Mouse (Mus musculus) hindbrain, embryonic 15.5 days (tissue): ENCODE data around the gene Lmo7. TPM values are rescaled to one million over a fixed set of nuclear protein-coding genes. Genes with fewer than 3 reads are reported as not detected.

Source experiments
- ATAC-seq: fragments of 200-750 bp; cut with Nextera tagmentation; 2 replicates; pipeline ENCODE4 v1.8.0; 2017; ENCODE audit warnings: low read depth, moderate number of reproducible peaks, moderate TSS enrichment; ENCODE audit not compliant: low FRiP score
- H3K27ac ChIP-seq: fragments of 300-500 bp; sonication (generic); replicated peaks from 2 replicates; pipeline ENCODE4 v1.5.1; 2015; ENCODE audit warnings: mild to moderate bottlenecking, inconsistent platforms
- H3K27me3 ChIP-seq: fragments of 300-500 bp; sonication (generic); 2 replicates; pipeline ENCODE4 v1.6.1; 2015; ENCODE audit warnings: control low read depth, inconsistent platforms
- H3K36me3 ChIP-seq: fragments of 300-500 bp; sonication (generic); 2 replicates; pipeline ENCODE4 v1.6.1; 2015; ENCODE audit warnings: control low read depth, inconsistent platforms
- H3K4me1 ChIP-seq: fragments of 300-500 bp; sonication (generic); replicated peaks from 2 replicates; pipeline ENCODE4 v1.6.1; 2015; ENCODE audit warnings: control low read depth, inconsistent platforms
- H3K4me2 ChIP-seq: fragments of 300-500 bp; sonication (generic); 2 replicates; pipeline ENCODE4 v1.6.1; 2015; ENCODE audit warnings: moderate library complexity, mild to moderate bottlenecking, inconsistent platforms
- H3K4me3 ChIP-seq: fragments of 300-500 bp; sonication (generic); 2 replicates; pipeline ENCODE4 v1.5.1; 2015; ENCODE audit warnings: mild to moderate bottlenecking, inconsistent platforms
- H3K9ac ChIP-seq: fragments of 300-500 bp; sonication (generic); 2 replicates; pipeline ENCODE4 v1.6.1; 2015; ENCODE audit warnings: inconsistent platforms
- H3K9me3 ChIP-seq: fragments of 300-500 bp; sonication (generic); 2 replicates; pipeline ENCODE4 v1.6.1; 2016; ENCODE audit warnings: control low read depth, inconsistent platforms
- WGBS: fragments of 180-500 bp; shearing (Covaris S2); methylation state at CpG from one replicate; pipeline ENCODE4 v1.1.7; 2015; 5-methylcytosine and 5-hydroxymethylcytosine counted together
- polyA plus RNA-seq: library from polyadenylated mRNA; unstranded; fragments of >200 nt; fragmentation: Nextera tagmentation; extraction: Ambion mirVana; gene quantifications from 2 replicates; pipeline ENCODE4 v1.2.1, GENCODE M21; 2015

Gene Lmo7
- polyA plus RNA-seq, 1 experiment from 2014 or later = 1.7 TPM

GRCm38 (mm10) chr14:101867071-101867733, 137.4 kb downstream of the Lmo7 start:
- WGBS = 44% methylated on average over 10 of the region's 10 CpGs
- ATAC-seq = no peak
- no peaks in the 10 kb centered on the region for H3K4me1 ChIP-seq
- H3K27me3 ChIP-seq = no peaks in the 10 kb centered on the region
- no peak overlapping the region for H3K27ac ChIP-seq
- H3K4me2 ChIP-seq = no peak overlapping the region
- H3K4me3 ChIP-seq = no peak overlapping the region
- H3K36me3 ChIP-seq = no peaks in the 10 kb centered on the region
- no peaks in the 10 kb centered on the region for H3K9me3 ChIP-seq
- H3K9ac ChIP-seq = no peak overlapping the region

DNA sequence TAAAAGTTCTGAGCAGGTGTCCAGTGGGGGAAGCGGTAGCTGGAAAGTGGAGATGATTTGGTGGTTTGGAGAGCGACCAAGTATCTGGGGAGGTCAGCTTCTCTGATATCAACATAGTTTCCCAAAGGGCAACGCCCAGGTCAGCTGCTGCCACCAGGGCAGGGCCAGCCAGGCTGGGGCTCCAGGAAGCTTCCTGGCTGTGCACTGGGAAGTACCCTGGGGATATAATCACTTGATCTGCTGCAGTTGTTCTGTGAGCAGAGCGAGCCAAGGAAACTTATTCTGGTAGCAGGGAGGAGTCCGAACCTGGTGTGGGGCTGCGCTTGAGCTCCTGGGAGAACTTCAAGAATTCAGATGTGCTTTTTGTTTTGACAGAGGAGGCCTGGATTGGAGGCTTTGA, 139.4 kb downstream of the Lmo7 start:
- H3K4me1 ChIP-seq = no peaks in the 10 kb centered on the region
- no peak for ATAC-seq
- no peak overlapping the region for H3K4me3 ChIP-seq
- no peaks in the 10 kb centered on the region for H3K36me3 ChIP-seq
- no peaks in the 10 kb centered on the region for H3K9me3 ChIP-seq
- H3K27ac ChIP-seq = no peak overlapping the region
- no peaks in the 10 kb centered on the region for H3K27me3 ChIP-seq
- 86% methylated on average over 6 of the region's 6 CpGs for WGBS
- no peak overlapping the region for H3K9ac ChIP-seq
- no peak overlapping the region for H3K4me2 ChIP-seq

DNA sequence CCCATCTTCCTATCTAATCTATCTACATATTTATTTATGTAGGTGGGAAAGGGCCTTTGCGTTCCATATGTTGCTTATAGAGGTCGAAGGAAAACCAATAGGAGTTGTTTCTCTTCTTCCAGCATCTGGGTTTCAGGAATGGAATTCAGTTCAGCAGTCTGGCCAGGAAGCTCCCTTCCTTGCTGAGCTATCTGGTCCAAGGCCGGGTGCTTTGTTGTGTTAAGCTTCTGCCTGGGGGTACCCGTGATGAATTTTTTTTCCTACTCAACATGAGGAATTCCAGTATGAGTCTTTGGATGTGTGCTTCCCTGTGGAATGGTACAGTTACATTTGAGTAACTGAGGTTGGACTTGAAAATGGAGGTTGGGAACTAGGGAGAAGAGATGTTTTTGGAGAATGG, 139.9 kb downstream of the Lmo7 start:
- Histone ChIP-seq H3K9ac (no peak overlapping the region), H3K27ac (no peak overlapping the region), H3K4me3 (no peak overlapping the region), H3K4me2 (no peak overlapping the region), H3K27me3 (no peaks in the 10 kb centered on the region), H3K9me3 (no peaks in the 10 kb centered on the region), H3K4me1 (no peaks in the 10 kb centered on the region), H3K36me3 (no peaks in the 10 kb centered on the region)
- 67% methylated on average over 4 of the region's 4 CpGs for WGBS
- no peak for ATAC-seq

- no peaks in the 10 kb centered on the region for H3K9me3 ChIP-seq
- H3K27ac ChIP-seq = no peak overlapping the region
- no peak overlapping the region for H3K4me2 ChIP-seq
- no peaks in the 10 kb centered on the region for H3K27me3 ChIP-seq
- no peak for ATAC-seq
- H3K36me3 ChIP-seq = no peaks in the 10 kb centered on the region
- 79% methylated on average over 9 of the region's 9 CpGs for WGBS
- no peak overlapping the region for H3K9ac ChIP-seq
- H3K4me3 ChIP-seq = no peak overlapping the region
- no peaks in the 10 kb centered on the region for H3K4me1 ChIP-seq
Measured at GRCm38 (mm10) chr14:101870171-101870902, 140.6 kb downstream of the Lmo7 start.

DNA sequence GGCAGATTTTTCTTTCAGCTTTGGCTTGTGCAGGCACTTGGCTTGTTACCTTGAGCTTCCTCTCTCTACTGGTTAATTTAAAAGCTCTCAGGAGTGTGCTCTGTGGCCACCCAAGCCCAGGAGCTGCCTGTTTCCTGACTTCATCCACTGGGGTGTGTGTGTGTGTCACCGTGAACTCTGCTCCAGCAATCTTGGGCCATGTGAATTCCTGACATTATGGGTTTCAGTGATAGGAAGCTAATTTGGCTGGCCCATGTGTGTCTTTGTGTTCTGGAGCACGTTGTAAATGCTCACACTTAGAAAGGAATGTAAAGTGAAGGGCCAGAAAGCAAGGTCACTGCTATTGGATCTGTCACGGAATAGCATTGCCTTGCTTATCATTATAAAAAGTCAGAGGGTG, 143.1 kb downstream of the Lmo7 start:
- H3K4me2 ChIP-seq = no peak overlapping the region
- ATAC-seq = no peak
- WGBS = 84% methylated on average over 3 of the region's 3 CpGs
- no peaks in the 10 kb centered on the region for H3K4me1 ChIP-seq
- H3K36me3 ChIP-seq = no peaks in the 10 kb centered on the region
- H3K27me3 ChIP-seq = no peaks in the 10 kb centered on the region
- no peaks in the 10 kb centered on the region for H3K9me3 ChIP-seq
- H3K4me3 ChIP-seq = no peak overlapping the region
- no peak overlapping the region for H3K27ac ChIP-seq
- no peak overlapping the region for H3K9ac ChIP-seq

- H3K9ac ChIP-seq = no peak overlapping the region
- no peak overlapping the region for H3K4me2 ChIP-seq
- H3K4me1 ChIP-seq = no peaks in the 10 kb centered on the region
- H3K27me3 ChIP-seq = no peaks in the 10 kb centered on the region
- no peaks in the 10 kb centered on the region for H3K9me3 ChIP-seq
- WGBS = 83% methylated on average over 8 of the region's 8 CpGs
- no peaks in the 10 kb centered on the region for H3K36me3 ChIP-seq
- ATAC-seq = no peak
- H3K27ac ChIP-seq = no peak overlapping the region
- no peak overlapping the region for H3K4me3 ChIP-seq
Measured at GRCm38 (mm10) chr14:101878346-101879049, 148.7 kb downstream of the Lmo7 start.

DNA sequence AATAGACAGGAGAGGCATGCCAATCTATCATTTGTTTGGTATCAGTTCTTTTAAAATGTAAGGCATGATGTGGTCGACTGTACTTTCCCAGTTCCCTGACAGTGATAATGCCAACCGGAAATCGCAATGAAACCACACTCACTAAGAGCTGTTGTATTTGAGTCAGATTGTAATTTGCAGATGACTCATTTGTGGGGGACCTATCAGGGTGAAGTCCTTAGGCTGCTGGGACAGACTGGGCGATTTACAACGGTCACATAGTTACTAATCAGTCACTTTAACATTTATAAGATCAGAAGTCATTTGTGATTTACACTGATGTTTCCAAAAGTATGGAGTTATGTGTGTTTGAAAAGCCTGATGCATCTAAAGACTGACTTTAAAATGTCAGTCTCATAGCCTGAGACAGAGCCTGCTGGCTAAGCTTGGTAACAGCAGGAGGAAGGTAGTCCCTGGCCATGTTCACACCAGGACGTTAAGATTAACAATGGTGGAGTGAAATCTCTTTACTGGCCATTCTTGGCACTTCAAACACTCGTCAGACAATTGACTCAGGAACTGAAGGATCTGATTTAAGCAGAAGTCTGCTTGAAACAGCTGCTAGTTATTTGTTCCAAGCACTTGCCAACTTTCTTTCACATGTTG, 149.4 kb downstream of the Lmo7 start:
- no peak for ATAC-seq
- Histone ChIP-seq H3K9me3 (no peaks in the 10 kb centered on the region), H3K27me3 (no peaks in the 10 kb centered on the region), H3K4me3 (no peak overlapping the region), H3K9ac (no peak overlapping the region), H3K4me1 (no peaks in the 10 kb centered on the region), H3K36me3 (no peaks in the 10 kb centered on the region), H3K4me2 (no peak overlapping the region), H3K27ac (no peak overlapping the region)
- WGBS = 48% methylated on average over 7 of the region's 7 CpGs

- Histone ChIP-seq H3K4me1 (no peaks in the 10 kb centered on the region), H3K27me3 (no peaks in the 10 kb centered on the region), H3K9me3 (no peaks in the 10 kb centered on the region), H3K4me3 (no peak overlapping the region), H3K4me2 (no peak overlapping the region), H3K27ac (no peak overlapping the region), H3K9ac (no peak overlapping the region), H3K36me3 (no peaks in the 10 kb centered on the region)
- no peak for ATAC-seq
- WGBS = 55% methylated on average over 5 of the region's 5 CpGs
Measured at GRCm38 (mm10) chr14:101882966-101883365, 153.2 kb downstream of the Lmo7 start.

- Histone ChIP-seq H3K27ac (no peak overlapping the region), H3K4me3 (no peak overlapping the region), H3K36me3 (no peaks in the 10 kb centered on the region), H3K4me2 (no peak overlapping the region), H3K27me3 (no peaks in the 10 kb centered on the region), H3K9me3 (no peaks in the 10 kb centered on the region), H3K9ac (no peak overlapping the region), H3K4me1 (no peaks in the 10 kb centered on the region)
- ATAC-seq = no peak
- WGBS = 90% methylated on average over 6 of the region's 6 CpGs
Measured at GRCm38 (mm10) chr14:101883787-101884186, 154.0 kb downstream of the Lmo7 start.

DNA sequence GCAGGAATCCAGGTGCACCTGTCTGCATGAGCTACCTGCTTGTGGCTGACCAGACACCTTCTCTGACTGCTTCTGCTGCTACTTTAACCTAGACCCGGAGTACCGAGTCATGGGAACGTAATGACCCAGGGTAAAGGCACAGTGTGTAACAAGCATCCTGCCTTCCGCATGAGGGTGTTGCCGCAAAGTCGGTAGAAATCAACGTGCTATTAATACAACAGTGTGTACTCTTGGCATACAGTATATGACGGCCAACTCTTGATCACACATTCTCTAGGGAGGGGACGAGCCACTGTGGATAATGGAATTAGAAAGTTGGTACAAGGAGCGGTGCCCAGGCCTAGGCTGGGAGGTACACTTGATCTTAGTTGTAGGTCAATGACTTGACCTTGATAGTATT, 156.6 kb downstream of the Lmo7 start:
- no peaks in the 10 kb centered on the region for H3K36me3 ChIP-seq
- H3K9ac ChIP-seq = no peak overlapping the region
- ATAC-seq = no peak
- no peaks in the 10 kb centered on the region for H3K4me1 ChIP-seq
- H3K4me2 ChIP-seq = no peak overlapping the region
- H3K9me3 ChIP-seq = no peaks in the 10 kb centered on the region
- no peaks in the 10 kb centered on the region for H3K27me3 ChIP-seq
- H3K4me3 ChIP-seq = no peak overlapping the region
- H3K27ac ChIP-seq = no peak overlapping the region
- 96% methylated on average over 10 of the region's 10 CpGs for WGBS

GRCm38 (mm10) chr14:101891903-101892448, 162.2 kb downstream of the Lmo7 start:
- H3K27me3 ChIP-seq = no peaks in the 10 kb centered on the region
- H3K27ac ChIP-seq = no peak overlapping the region
- no peak overlapping the region for H3K4me2 ChIP-seq
- no peak overlapping the region for H3K4me3 ChIP-seq
- ATAC-seq = no peak
- H3K9ac ChIP-seq = no peak overlapping the region
- H3K36me3 ChIP-seq = no peaks in the 10 kb centered on the region
- WGBS = 91% methylated on average over 10 of the region's 10 CpGs
- H3K4me1 ChIP-seq = no peaks in the 10 kb centered on the region
- no peaks in the 10 kb centered on the region for H3K9me3 ChIP-seq

- no peaks in the 10 kb centered on the region for H3K36me3 ChIP-seq
- whole genome bisulfite sequencing = 85% methylated on average over 8 of the region's 8 CpGs
- H3K9ac ChIP-seq = no peak overlapping the region
- H3K4me3 ChIP-seq = no peak overlapping the region
- H3K27me3 ChIP-seq = no peaks in the 10 kb centered on the region
- no peaks in the 10 kb centered on the region for H3K4me1 ChIP-seq
- no peak overlapping the region for H3K4me2 ChIP-seq
- H3K9me3 ChIP-seq = no peaks in the 10 kb centered on the region
- no peak overlapping the region for H3K27ac ChIP-seq
- ATAC-seq = no peak
Measured at GRCm38 (mm10) chr14:101892496-101892895, 162.7 kb downstream of the Lmo7 start.
